Mouse (Mus musculus): ENCODE data around the gene Ntm. TPM values are rescaled to one million over a fixed set of nuclear protein-coding genes. Genes with fewer than 3 reads are reported as not detected.

Ntm gene
- total and polyA plus RNA-seq, 3 experiments: not detected

GRCm38 (mm10) chr9:29790017-29790416 is 172.9 kb downstream of the Ntm start:
- Histone ChIP-seq H3K4me3 (ENCODE audit: control insufficient read depth in 1 of 2, insufficient read depth in 1 of 2, low read depth in 2 of 2, low read length in 2 of 2) (no peak overlapping the region), H3K27ac (ENCODE audit: control insufficient read depth, low read depth, low read length) (no peak overlapping the region), H3K9ac (ENCODE audit: control insufficient read depth, low read depth, low read length, poor library complexity, severe bottlenecking) (no peak overlapping the region), H3K27me3 (ENCODE audit: control insufficient read depth in 1 of 2, insufficient read depth in 2 of 2, low read length in 2 of 2) (no peaks in the 10 kb centered on the region), H3K79me2 (ENCODE audit: control insufficient read depth, insufficient read depth, low read length, poor library complexity) (no peaks in the 10 kb centered on the region), H3K36me3 (ENCODE audit: control insufficient read depth in 1 of 2, insufficient read depth in 2 of 2, low read length in 2 of 2) (no peaks in the 10 kb centered on the region), H3K4me1 (ENCODE audit: control insufficient read depth in 1 of 2, insufficient read depth in 2 of 2, low read length in 2 of 2) (no peaks in the 10 kb centered on the region), H3K9me3 (replicated peaks; ENCODE audit: insufficient read depth, low read length) (no peaks in the 10 kb centered on the region)
- TF ChIP-seq ZNF384 (IDR thresholded peaks at IDR 0.05; ENCODE audit: low read depth, low read length) (no peak), CTCF (IDR thresholded peaks at IDR 0.05 in 2 of 3, conservative IDR thresholded peaks at IDR 0.05 in 1 of 3; ENCODE audit: control insufficient read depth in 1 of 3, insufficient read depth in 1 of 3, low read depth in 2 of 3, low read length in 3 of 3, poor library complexity in 1 of 3, severe bottlenecking in 1 of 3) (no peak), RCOR1 (IDR thresholded peaks at IDR 0.05; ENCODE audit: low read depth, low read length) (no peak), GATA1 (IDR thresholded peaks at IDR 0.05; ENCODE audit: low read depth, low read length) (no peak), UBTF (IDR thresholded peaks at IDR 0.05; ENCODE audit: borderline replicate concordance, insufficient read depth, low read depth, low read length) (no peak), POLR2A (IDR thresholded peaks at IDR 0.05; ENCODE audit: control insufficient read depth in 1 of 2, insufficient read depth in 1 of 2, low read depth in 1 of 2, low read length in 2 of 2, poor library complexity in 1 of 2) (no peak), TAL1 (IDR thresholded peaks at IDR 0.05; ENCODE audit: low read length) (no peak), TCF12 (IDR thresholded peaks at IDR 0.05; ENCODE audit: low read depth, low read length) (no peak)
- no peak for DNase-seq (ENCODE audit: low read depth, low spot score)

DNA sequence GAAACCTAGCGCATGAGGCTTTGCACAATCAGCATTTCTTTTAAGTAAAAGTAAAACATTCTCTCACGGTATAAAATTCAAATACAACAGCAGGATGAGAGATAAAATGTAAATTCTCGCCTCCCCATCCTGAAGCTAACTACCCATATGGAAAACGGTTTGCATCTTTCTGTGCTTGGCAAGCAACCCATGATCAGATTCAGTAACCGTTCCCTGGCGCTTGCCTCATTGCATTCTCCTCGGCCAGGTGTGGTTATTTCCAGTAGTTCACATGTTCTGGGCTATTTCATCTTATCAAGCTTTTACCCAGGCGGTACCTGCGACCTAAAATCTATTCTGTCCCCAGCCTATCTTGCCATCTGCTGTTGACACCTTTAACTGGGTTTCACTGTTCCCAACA is 174.1 kb downstream of the Ntm start:
- TF ChIP-seq SMC3 (IDR thresholded peaks at IDR 0.05; ENCODE audit: low read depth, low read length): no peak
- no peak for TF ChIP-seq EP300 (IDR thresholded peaks at IDR 0.05; ENCODE audit: low read depth in 1 of 2, low read length in 2 of 2)
- no peak for TF ChIP-seq KAT2A (conservative IDR thresholded peaks at IDR 0.05; ENCODE audit: low read depth, low read length)
- TF ChIP-seq USF1 (IDR thresholded peaks at IDR 0.05; ENCODE audit: low read depth, low read length): no peak
- DNase-seq (ENCODE audit: low read depth, low spot score): no peak
- H3K36me3 ChIP-seq (ENCODE audit: control insufficient read depth in 1 of 2, insufficient read depth in 2 of 2, low read length in 2 of 2): no peaks in the 10 kb centered on the region
- H3K9me3 ChIP-seq (replicated peaks; ENCODE audit: insufficient read depth, low read length): no peaks in the 10 kb centered on the region
- no peaks in the 10 kb centered on the region for H3K4me1 ChIP-seq (ENCODE audit: control insufficient read depth in 1 of 2, insufficient read depth in 2 of 2, low read length in 2 of 2)
- no peaks in the 10 kb centered on the region for H3K79me2 ChIP-seq (ENCODE audit: control insufficient read depth, insufficient read depth, low read length, poor library complexity)
- H3K27me3 ChIP-seq (ENCODE audit: control insufficient read depth in 1 of 2, insufficient read depth in 2 of 2, low read length in 2 of 2): no peaks in the 10 kb centered on the region
- no peak overlapping the region for H3K4me3 ChIP-seq (ENCODE audit: control insufficient read depth in 1 of 2, insufficient read depth in 1 of 2, low read depth in 2 of 2, low read length in 2 of 2)
- H3K27ac ChIP-seq (ENCODE audit: control insufficient read depth, low read depth, low read length): no peak overlapping the region
- H3K9ac ChIP-seq (ENCODE audit: control insufficient read depth, low read depth, low read length, poor library complexity, severe bottlenecking): no peak overlapping the region

DNA sequence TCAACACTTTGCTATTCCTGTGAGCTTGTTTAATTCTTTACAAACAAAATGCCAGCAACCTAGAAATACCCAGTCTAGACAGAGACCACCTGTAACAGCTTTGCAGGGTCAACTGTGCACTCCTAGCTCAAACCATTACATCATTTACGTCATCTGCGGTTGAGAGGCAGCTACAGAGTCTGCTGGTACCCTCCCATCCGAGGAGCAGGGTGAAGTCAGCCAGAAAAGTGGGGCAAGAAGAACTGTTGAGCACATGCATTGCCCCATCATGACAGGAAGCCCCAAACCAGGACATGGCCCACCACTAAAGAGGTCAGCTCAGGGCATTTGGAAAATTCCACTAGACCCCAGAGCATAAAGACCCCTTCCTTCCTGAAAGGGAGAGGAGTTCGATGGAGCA is 175.5 kb downstream of the Ntm start:
- Histone ChIP-seq H3K27me3 (ENCODE audit: control insufficient read depth in 1 of 2, insufficient read depth in 2 of 2, low read length in 2 of 2) (no peaks in the 10 kb centered on the region), H3K4me3 (ENCODE audit: control insufficient read depth in 1 of 2, insufficient read depth in 1 of 2, low read depth in 2 of 2, low read length in 2 of 2) (no peak overlapping the region), H3K36me3 (ENCODE audit: control insufficient read depth in 1 of 2, insufficient read depth in 2 of 2, low read length in 2 of 2) (no peaks in the 10 kb centered on the region), H3K79me2 (ENCODE audit: control insufficient read depth, insufficient read depth, low read length, poor library complexity) (no peaks in the 10 kb centered on the region), H3K9ac (ENCODE audit: control insufficient read depth, low read depth, low read length, poor library complexity, severe bottlenecking) (no peak overlapping the region), H3K4me1 (ENCODE audit: control insufficient read depth in 1 of 2, insufficient read depth in 2 of 2, low read length in 2 of 2) (no peaks in the 10 kb centered on the region), H3K9me3 (replicated peaks; ENCODE audit: insufficient read depth, low read length) (no peaks in the 10 kb centered on the region), H3K27ac (ENCODE audit: control insufficient read depth, low read depth, low read length) (no peak overlapping the region)
- no peak for DNase-seq (ENCODE audit: low read depth, low spot score)
- TF ChIP-seq POLR2AphosphoS2 (IDR thresholded peaks at IDR 0.05; ENCODE audit: low read length): no peak
- TF ChIP-seq TCF12 (IDR thresholded peaks at IDR 0.05; ENCODE audit: low read depth, low read length): no peak
- no peak for TF ChIP-seq ZNF384 (IDR thresholded peaks at IDR 0.05; ENCODE audit: low read depth, low read length)
- TF ChIP-seq BHLHE40 (IDR thresholded peaks at IDR 0.05; ENCODE audit: borderline replicate concordance, low read depth, low read length): no peak
- no peak for TF ChIP-seq POLR2AphosphoS5 (IDR thresholded peaks at IDR 0.05; ENCODE audit: borderline replicate concordance, low read depth, low read length)
- no peak for TF ChIP-seq NELFE (IDR thresholded peaks at IDR 0.05; ENCODE audit: low read depth, low read length)
- TF ChIP-seq ZMIZ1 (IDR thresholded peaks at IDR 0.05; ENCODE audit: low read depth, low read length): no peak
- no peak for TF ChIP-seq NRF1 (IDR thresholded peaks at IDR 0.05; ENCODE audit: insufficient read depth, low read depth, low read length, poor library complexity, severe bottlenecking)
- no peak for TF ChIP-seq GABPA (IDR thresholded peaks at IDR 0.05; ENCODE audit: low read depth, low read length)
- no peak for TF ChIP-seq ZKSCAN1 (IDR thresholded peaks at IDR 0.05; ENCODE audit: low read depth, low read length)
- TF ChIP-seq ZC3H11A (IDR thresholded peaks at IDR 0.05; ENCODE audit: low read depth, low read length): no peak
- no peak for TF ChIP-seq MYC (IDR thresholded peaks at IDR 0.05; ENCODE audit: low read depth, low read length)
- no peak for TF ChIP-seq GATA1 (IDR thresholded peaks at IDR 0.05; ENCODE audit: low read depth, low read length)
- TF ChIP-seq CHD2 (IDR thresholded peaks at IDR 0.05; ENCODE audit: low read length): no peak
- no peak for TF ChIP-seq MYB (IDR thresholded peaks at IDR 0.05; ENCODE audit: low read depth, low read length)
- TF ChIP-seq E2F4 (IDR thresholded peaks at IDR 0.05; ENCODE audit: borderline replicate concordance, low read depth, low read length): no peak

All from MEL (cell line).